Mouse (Mus musculus) brain, embryonic 14.5 days (tissue): Measurements from ENCODE around the gene Sorbs1. TPM values are rescaled to one million over a fixed set of nuclear protein-coding genes. Genes with fewer than 3 reads are reported as not detected.
A peak's percentile ranks its signal among the peaks of the same experiment; 100 is the strongest.

Experiments used
- DNase-seq: peaks from one replicate; pipeline ENCODE4 v3.0.0-alpha.2; 2011; ENCODE audit warnings: low read depth
- CTCF ChIP-seq: fragments of 200-500 bp; IDR thresholded peaks from 2 replicates; pipeline ENCODE4 v1.5.1; 2012; ENCODE audit warnings: inconsistent platforms, mild to moderate bottlenecking, moderate library complexity, borderline replicate concordance; ENCODE audit not compliant: insufficient read depth, insufficient read length; ENCODE audit errors: extremely low read depth
- POLR2A ChIP-seq: fragments of 200-500 bp; IDR thresholded peaks from 2 replicates; pipeline ENCODE4 v1.6.1; 2012; ENCODE audit warnings: mild to moderate bottlenecking, inconsistent platforms, borderline replicate concordance; ENCODE audit not compliant: poor library complexity, insufficient read depth, insufficient read length, severe bottlenecking; ENCODE audit errors: extremely low read depth
- polyA plus RNA-seq: library from polyadenylated mRNA; depleted of rRNA; stranded (reverse); fragments of >200 nt; gene quantifications from 2 replicates; pipeline ENCODE4 v1.2.3, GENCODE M21; 2012

The Sorbs1 gene
- polyA plus RNA-seq, 1 experiment: 66.4 TPM

DNA sequence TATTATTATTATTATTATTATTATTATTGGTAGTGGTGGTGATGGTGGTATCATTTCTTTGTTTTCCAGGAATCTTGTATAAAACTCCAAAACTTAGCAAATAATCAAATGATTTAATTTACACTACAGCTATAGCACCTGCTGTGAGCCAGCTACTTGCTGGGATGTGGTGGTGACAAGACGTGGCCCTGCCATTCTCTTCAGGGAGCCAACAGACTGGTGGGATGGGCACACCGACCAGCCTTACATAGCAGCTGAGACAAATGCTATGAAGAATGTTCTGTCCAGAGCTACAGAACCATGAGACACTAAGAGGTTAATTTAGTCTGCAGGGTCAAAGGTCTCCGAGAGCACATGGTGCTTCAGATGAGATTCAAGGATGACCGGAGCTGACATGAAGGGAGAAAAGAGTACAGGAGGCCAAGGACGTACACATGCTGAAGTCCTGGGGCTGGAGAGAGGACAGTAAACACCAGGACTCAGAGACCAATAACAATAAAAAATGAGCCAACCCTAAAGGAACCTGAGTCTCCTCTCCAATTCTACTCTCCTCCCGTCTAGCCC, 15.3 kb downstream of the Sorbs1 start:
- DNase-seq: no peak
- TF ChIP-seq POLR2A: no peak
- no peak for TF ChIP-seq CTCF

DNA sequence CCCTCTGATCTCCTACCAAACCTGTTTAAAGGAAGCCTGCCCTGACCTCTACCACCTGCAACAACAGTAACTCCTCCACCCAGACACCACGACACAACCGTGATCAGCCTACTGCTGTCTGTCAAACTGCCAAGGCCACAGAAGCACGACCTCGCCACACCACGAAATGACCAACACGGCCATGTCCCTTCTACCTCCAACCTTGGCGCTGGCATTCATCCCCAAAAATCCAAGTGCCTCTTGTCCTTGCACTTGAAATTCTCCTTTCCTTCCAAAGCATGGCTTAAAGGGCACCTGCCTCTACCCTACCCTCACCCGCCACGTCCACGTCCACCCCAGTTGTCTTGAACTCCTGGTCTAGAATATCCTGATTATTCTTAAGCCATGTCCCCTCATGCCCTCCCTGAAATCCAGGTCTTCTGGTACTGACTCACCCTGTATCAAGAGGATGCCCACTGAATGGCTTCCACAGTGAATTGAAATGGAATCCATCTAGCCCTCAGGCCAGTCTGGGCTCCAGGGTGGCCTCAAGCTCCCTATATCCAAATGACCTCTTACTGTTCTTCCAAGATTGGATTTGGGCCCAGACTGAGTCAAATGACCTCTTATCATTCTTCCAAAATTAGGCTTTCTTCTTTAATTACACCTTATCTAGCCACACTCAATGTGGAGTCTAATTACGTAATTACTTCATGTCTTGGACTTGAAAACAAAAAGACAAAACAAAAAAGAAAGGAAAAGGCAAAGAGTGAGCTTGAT, 16.9 kb downstream of the Sorbs1 start:
- DNase-seq: no peak
- TF ChIP-seq POLR2A: no peak

GRCm38 (mm10) chr19:40496071-40496470, 17.5 kb downstream of the Sorbs1 start:
- no peak for DNase-seq
- TF ChIP-seq POLR2A: no peak
- no peak for TF ChIP-seq CTCF

GRCm38 (mm10) chr19:40492902-40493301, 20.7 kb downstream of the Sorbs1 start:
- TF ChIP-seq CTCF (no peak), POLR2A (no peak)
- no peak for DNase-seq

DNA sequence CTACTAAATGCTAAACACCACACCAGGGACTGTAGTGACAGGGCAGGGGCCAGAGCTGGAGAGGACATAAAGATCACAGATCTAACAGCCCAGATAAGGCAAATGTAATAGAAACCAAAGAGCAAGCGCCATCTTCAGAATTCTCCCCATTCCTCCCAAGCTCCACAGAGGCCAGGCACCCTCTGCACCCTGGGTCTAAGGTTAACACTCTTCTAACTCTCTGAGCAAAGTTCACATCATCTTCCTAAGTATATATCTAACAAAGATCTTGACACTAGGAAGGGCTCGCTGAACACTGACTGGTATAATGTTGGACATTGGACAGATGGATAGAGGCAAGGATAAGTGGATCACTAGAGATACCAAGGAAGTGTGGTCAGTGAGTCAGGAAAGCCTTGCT, 22.1 kb downstream of the Sorbs1 start:
- no peak for DNase-seq
- TF ChIP-seq POLR2A (no peak), CTCF (no peak)

DNA sequence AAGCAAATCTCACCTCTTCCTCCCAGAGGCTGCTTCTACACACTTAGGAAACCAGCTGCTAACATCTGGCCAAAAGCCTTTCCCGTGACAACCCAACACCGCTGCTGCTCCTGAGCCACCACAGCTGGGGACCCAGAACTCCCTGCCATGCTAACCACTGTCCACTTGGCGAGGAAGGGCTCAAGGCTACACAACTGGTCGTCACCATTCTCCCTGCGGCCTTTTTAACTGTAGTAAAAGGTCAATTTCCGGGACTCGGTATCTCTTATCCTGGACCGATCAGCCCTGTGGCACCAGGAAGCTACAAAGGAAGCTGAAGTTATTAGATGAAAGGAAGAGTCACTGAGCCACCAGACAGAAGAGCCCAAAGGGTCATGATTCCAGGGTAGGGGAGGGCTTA, 22.8 kb downstream of the Sorbs1 start:
- no peak for TF ChIP-seq CTCF
- no peak for TF ChIP-seq POLR2A
- DNase-seq: no peak

DNA sequence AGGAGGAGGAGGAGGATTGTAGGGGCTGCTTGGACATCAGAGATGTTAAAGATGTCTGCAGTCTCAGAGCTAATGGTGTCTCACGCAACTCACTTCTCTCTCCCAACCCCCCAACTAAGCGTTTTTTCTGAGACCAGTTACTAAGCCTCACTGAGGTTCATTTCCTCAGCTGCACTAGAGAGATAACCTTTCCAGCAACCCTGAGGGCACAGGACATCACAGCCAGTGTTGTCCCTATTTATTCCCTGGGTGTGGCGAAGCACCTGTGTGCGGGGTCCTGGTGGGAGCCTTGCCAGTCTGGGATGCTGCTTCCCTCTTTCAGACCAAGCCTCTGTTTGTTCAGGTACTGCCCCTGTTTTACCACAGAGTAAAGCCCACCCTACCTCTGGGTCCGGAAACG, 23.9 kb downstream of the Sorbs1 start:
- TF ChIP-seq POLR2A: no peak
- TF ChIP-seq CTCF: no peak
- no peak for DNase-seq

GRCm38 (mm10) chr19:40488853-40489454, 24.6 kb downstream of the Sorbs1 start:
- no peak for DNase-seq
- TF ChIP-seq POLR2A (no peak), CTCF (no peak)

DNA sequence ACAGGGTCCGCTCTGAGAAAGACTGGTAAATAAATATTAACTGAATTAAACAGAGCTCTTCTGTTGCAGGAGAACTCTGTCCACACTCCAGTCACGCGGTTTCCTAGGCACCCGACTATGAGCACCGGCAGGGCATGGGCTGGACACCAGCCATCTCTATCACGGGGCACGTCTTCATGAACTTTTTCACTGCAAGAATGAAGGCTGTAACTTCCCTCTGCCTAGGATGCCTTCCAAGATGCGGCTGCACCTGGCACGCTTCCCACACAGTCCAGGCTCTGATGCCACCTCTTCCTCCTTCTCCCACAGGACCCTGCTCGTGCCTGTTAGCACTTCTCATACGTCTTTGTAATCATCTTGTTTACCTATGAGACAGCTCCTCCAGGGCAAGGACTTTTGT, 26.0 kb downstream of the Sorbs1 start:
- DNase-seq: peak; percentile 79
- no peak for TF ChIP-seq POLR2A

DNA sequence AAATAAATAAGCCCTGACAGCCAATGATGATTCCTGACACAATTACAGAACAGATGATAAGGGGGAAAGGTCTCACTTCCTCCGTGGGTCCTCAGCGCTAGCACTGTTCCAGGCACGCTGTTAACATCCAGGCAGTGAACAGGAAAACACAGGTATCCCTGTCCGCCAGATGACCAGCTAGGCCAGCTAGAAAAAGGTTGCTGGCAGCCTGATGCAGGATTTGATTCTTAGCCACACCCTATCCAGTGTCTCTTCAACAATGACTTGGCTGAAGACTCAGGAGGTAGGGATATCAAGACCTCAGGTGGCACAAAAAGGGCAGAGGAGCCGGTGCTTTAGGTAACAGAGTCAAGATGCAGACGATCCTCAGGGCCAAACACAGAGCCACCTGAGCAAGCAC, 32.5 kb downstream of the Sorbs1 start:
- TF ChIP-seq CTCF (no peak), POLR2A (no peak)
- no peak for DNase-seq

DNA sequence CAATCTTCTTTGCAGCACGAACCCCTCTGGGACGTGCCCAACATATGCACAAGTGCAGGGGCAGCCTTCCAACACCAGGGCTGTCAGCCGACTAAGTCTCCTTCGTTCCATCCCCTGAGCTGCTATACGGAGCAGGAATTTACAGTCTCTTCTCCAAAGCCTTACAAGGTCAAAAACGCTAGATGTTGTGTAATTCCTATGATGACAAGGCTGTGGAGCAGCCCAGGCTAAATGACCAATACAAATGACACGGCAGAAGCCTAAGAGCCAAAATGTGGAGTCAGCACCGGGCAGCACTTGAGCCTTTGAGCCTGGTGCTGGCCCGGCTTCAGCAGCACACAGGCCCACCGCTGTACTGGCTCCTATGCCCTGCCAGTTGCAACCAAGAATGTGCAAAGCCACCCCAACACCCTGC, 35.4 kb downstream of the Sorbs1 start:
- TF ChIP-seq CTCF (no peak), POLR2A (no peak)
- peak; percentile 45 for DNase-seq

DNA sequence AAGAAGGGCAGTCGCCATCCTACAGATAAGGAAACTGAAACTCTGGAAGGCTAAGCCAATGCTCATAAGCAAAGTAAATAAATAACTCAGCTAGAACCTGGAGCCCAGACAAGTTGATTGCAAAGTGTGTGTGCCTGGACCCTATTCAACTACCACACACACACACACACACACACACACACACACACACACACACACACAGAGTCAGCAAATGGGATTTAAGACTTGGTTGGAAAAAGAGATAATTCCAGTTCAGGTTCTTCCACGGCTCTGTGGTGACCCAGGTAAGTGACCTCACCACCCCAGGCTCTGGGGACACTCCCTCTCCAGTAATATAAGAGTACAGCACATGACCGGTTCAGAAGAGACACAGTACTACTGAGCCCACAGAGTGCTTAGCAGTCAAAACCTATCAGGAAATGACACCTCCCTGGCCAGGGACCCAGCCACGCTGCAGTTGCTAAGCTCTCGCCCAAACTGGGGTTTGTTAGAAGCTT, 36.1 kb downstream of the Sorbs1 start:
- TF ChIP-seq CTCF: no peak
- no peak for TF ChIP-seq POLR2A
- DNase-seq: no peak
